Mouse (Mus musculus): ENCODE data around the gene Cdkn1b. TPM values are rescaled to one million over a fixed set of nuclear protein-coding genes. Genes with fewer than 3 reads are reported as not detected.

The Cdkn1b gene
- polyA plus RNA-seq, 1 experiment from 2014 or later = 18.4 TPM

Other genes starting within 250 kb of the Cdkn1b start
- gene Dusp16, start 127.8 kb upstream of the Cdkn1b start, polyA plus RNA-seq (2015; fragmentation: Nextera tagmentation; extraction: Ambion mirVana) = 15.8 and 15.9 TPM in 2 replicates
- gene Crebl2, start 90.2 kb upstream of the Cdkn1b start, polyA plus RNA-seq (2015; fragmentation: Nextera tagmentation; extraction: Ambion mirVana) = 2.2 and 2.5 TPM in 2 replicates
- 8.7 and 10.3 TPM in 2 replicates for gene Gpr19, start 21.8 kb upstream of the Cdkn1b start, polyA plus RNA-seq (2015; fragmentation: Nextera tagmentation; extraction: Ambion mirVana)
- gene Apold1, start 61.3 kb downstream of the Cdkn1b start, polyA plus RNA-seq (2015; fragmentation: Nextera tagmentation; extraction: Ambion mirVana) = 8.2 and 8.8 TPM in 2 replicates
- 59.7 and 73.4 TPM in 2 replicates for gene Ddx47, start 91.2 kb downstream of the Cdkn1b start, polyA plus RNA-seq (2015; fragmentation: Nextera tagmentation; extraction: Ambion mirVana)
- gene Gprc5a, start 145.2 kb downstream of the Cdkn1b start, polyA plus RNA-seq (2015; fragmentation: Nextera tagmentation; extraction: Ambion mirVana) = 4.8 and 9.1 TPM in 2 replicates
- not detected in 2 replicates for gene Gprc5d, start 197.9 kb downstream of the Cdkn1b start, polyA plus RNA-seq (2015; fragmentation: Nextera tagmentation; extraction: Ambion mirVana)